Comparison of ENCODE assay signal across 8 mouse cellular contexts in genomic region chr6:108448016-108448735, GRCm38 (mm10).
DNase-seq lines count a peak whose midpoint lies in the region; ATAC-seq and TF ChIP-seq lines count a peak whose summit lies in the region.

No protein-coding gene starts in this region.

- no peak for TF ChIP-seq CTCF in layer of hippocampus, adult 2 months (conservative IDR thresholded peaks at IDR 0.05)
- no peak for TF ChIP-seq CTCF in hindbrain, postnatal 0 days (IDR thresholded peaks at IDR 0.05; ENCODE audit: low read depth)

- no peak for DNase-seq in layer of hippocampus, adult 2 months (ENCODE audit: low spot score in 2 of 2)
- no peak for DNase-seq in layer of hippocampus, adult 9-10 months (ENCODE audit: low spot score)
- DNase-seq in adrenal gland, postnatal 36 days, result peak; percentile 55 to 58
- DNase-seq in gastrocnemius, postnatal 14 days, result no peak
- DNase-seq in hindbrain, postnatal 0 days (ENCODE audit: low spot score), result no peak

- no peaks in the 10 kb centered on the region for H3K4me1 ChIP-seq in forebrain, embryonic 13.5 days
- H3K4me1 ChIP-seq in hindbrain, postnatal 0 days (ENCODE audit: insufficient read depth, low read length), result peaks cover 4% of the 10 kb centered on the region

- 85% methylated on average over 11 of the region's 11 CpGs for WGBS in forebrain, embryonic 13.5 days
- 68% methylated on average over 11 of the region's 11 CpGs for WGBS in hindbrain, postnatal 0 days

- no peak overlapping the region for H3K4me2 ChIP-seq in forebrain, embryonic 13.5 days
- no peak overlapping the region for H3K4me2 ChIP-seq in hindbrain, postnatal 0 days (ENCODE audit: low read depth, low read length)

- no peaks in the 10 kb centered on the region for H3K9me3 ChIP-seq in forebrain, embryonic 13.5 days (replicated peaks)
- H3K9me3 ChIP-seq in hindbrain, postnatal 0 days (ENCODE audit: low read length), result no peaks in the 10 kb centered on the region

- no peaks in the 10 kb centered on the region for H3K27me3 ChIP-seq in forebrain, embryonic 13.5 days
- H3K27me3 ChIP-seq in hindbrain, postnatal 0 days (ENCODE audit: insufficient read depth, low read length), result no peaks in the 10 kb centered on the region

- H3K4me3 ChIP-seq in layer of hippocampus, adult 2 months, result no peak overlapping the region
- H3K4me3 ChIP-seq in forebrain, embryonic 13.5 days, result no peak overlapping the region
- H3K4me3 ChIP-seq in hindbrain, postnatal 0 days (ENCODE audit: low read length), result no peak overlapping the region

- peak overlapping the region; percentile 87 for H3K27ac ChIP-seq in layer of hippocampus, adult 2 months
- no peak overlapping the region for H3K27ac ChIP-seq in forebrain, embryonic 13.5 days
- H3K27ac ChIP-seq in hindbrain, postnatal 0 days, result no peak overlapping the region

- intact Hi-C loops in gastrocnemius, postnatal 14 days (cut with DNase I; ENCODE audit: low total_unique reads), result no loop called here

- no peaks in the 10 kb centered on the region for H3K36me3 ChIP-seq in forebrain, embryonic 13.5 days (ENCODE audit: poor library complexity, severe bottlenecking)
- H3K36me3 ChIP-seq in hindbrain, postnatal 0 days (ENCODE audit: insufficient read depth, low read length), result no peaks in the 10 kb centered on the region

- peak; percentile 74 for ATAC-seq in inflammation-experienced regulatory T-cells, adult 6 months
- ATAC-seq in neutrophil, adult 5-6 weeks (ENCODE audit: extremely low read depth, insufficient number of reproducible peaks, low FRiP score, poor library complexity, severe bottlenecking), result peak; percentile 64; the same call in 1 of the 2 replicates
- ATAC-seq in forebrain, embryonic 13.5 days, result no peak
- ATAC-seq in hindbrain, postnatal 0 days, result no peak

- H3K9ac ChIP-seq in forebrain, embryonic 13.5 days, result no peak overlapping the region
- H3K9ac ChIP-seq in hindbrain, postnatal 0 days (replicated peaks; ENCODE audit: low read length), result no peak overlapping the region

Comparison
In these comparisons a context has a peak if more than half of its experiments do, and no peak if none do; other contexts are left out.
1. DNase-seq: peak in adrenal gland, postnatal 36 days (2 of 2); none in layer of hippocampus, adult 2 months (0 of 2), layer of hippocampus, adult 9-10 months (single experiment), gastrocnemius, postnatal 14 days (single experiment) and hindbrain, postnatal 0 days (single experiment).
2. ATAC-seq: peak in inflammation-experienced regulatory T-cells, adult 6 months (single experiment) and neutrophil, adult 5-6 weeks (single experiment); none in forebrain, embryonic 13.5 days (single experiment) and hindbrain, postnatal 0 days (single experiment).